Mouse (Mus musculus) bone marrow, adult 2 months (tissue): Measurements from ENCODE around the gene Sept10.

ENCODE experiments used
- CTCF ChIP-seq: fragments of 200-500 bp; IDR thresholded peaks from 2 replicates; pipeline ENCODE4 v1.5.1; 2011; ENCODE audit warnings: low read length, control low read depth; ENCODE audit not compliant: control insufficient read depth, insufficient read depth
- POLR2A ChIP-seq: fragments of 200-500 bp; IDR thresholded peaks from 2 replicates; pipeline ENCODE4 v1.6.1; 2011; ENCODE audit warnings: low read depth, mild to moderate bottlenecking, control low read depth, low read length, borderline replicate concordance; ENCODE audit not compliant: control insufficient read depth

- TF ChIP-seq CTCF: no peak
- TF ChIP-seq POLR2A: no peak
Observed at GRCm38 (mm10) chr10:59171042-59171441, 50.6 kb downstream of the Sept10 start.
